Mouse (Mus musculus) brain, embryonic 14.5 days (tissue): Measurements from ENCODE around the gene Luc7l3.

Experiments used
- CTCF ChIP-seq: fragments of 200-500 bp; IDR thresholded peaks from 2 replicates; pipeline ENCODE4 v1.5.1; 2012; ENCODE audit warnings: inconsistent platforms, mild to moderate bottlenecking, moderate library complexity, borderline replicate concordance; ENCODE audit not compliant: insufficient read depth, insufficient read length; ENCODE audit errors: extremely low read depth
- POLR2A ChIP-seq: fragments of 200-500 bp; IDR thresholded peaks from 2 replicates; pipeline ENCODE4 v1.6.1; 2012; ENCODE audit warnings: mild to moderate bottlenecking, inconsistent platforms, borderline replicate concordance; ENCODE audit not compliant: poor library complexity, insufficient read depth, insufficient read length, severe bottlenecking; ENCODE audit errors: extremely low read depth

- TF ChIP-seq POLR2A (no peak), CTCF (no peak)
Observed at GRCm38 (mm10) chr11:94334386-94334968, 12.7 kb upstream of the Luc7l3 start.
